In the genomic region with DNA sequence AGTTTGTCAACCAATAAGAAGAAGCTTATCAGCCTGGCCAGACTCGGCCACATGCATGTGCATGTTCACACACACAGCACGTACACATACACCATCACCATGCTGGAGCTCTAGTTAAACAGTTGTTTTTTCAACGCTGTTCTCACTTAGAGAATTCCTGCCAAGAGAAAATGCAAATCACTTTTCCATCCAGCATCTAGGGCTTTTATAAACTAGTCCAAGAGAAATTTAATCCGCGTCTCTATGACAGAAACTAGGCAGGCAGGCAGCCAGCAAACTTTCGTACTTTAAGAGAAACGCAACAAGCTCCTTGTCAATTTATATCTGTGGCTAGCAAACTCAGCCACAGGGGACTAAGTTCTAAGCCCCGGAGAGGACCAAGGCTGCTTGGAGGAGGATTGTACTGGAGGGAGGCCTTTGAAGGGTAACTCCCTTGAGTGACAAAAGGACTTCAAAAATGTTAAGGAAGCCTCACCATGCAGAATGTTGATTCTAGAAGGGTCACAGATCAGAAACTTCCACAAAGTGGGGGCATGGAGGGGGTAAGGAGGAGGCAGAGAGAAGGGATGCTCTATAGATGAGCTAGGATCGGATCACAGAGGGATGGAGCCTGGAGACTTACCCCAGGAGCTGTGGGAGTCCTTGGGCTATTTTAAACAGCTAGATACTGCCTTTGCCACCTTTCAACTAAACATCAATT, we compare ENCODE assay signal across 10 mouse cellular contexts. TPM values are rescaled to one million over a fixed set of nuclear protein-coding genes. Genes with fewer than 3 reads are reported as not detected.
DNase-seq lines count a peak whose midpoint lies in the region; ATAC-seq and TF ChIP-seq lines count a peak whose summit lies in the region.
"Had no signal": no experiment of that assay in that cellular context is flagged by ENCODE, and none has a peak within 500 bp of the region (broad histone marks: within the 10 kb centered on the region; RNA-seq: fewer than 3 reads in every experiment).

No protein-coding gene starts in this region.

- H3K4me2 ChIP-seq in limb, embryonic 13.5 days (replicated peaks): no peak overlapping the region
- no peak overlapping the region for H3K4me2 ChIP-seq in forebrain, postnatal 0 days (ENCODE audit: low read depth)
- no peak overlapping the region for H3K4me2 ChIP-seq in limb, embryonic 15.5 days
- H3K4me2 ChIP-seq: midbrain, embryonic 12.5 days had no signal

- H3K27ac ChIP-seq in limb, embryonic 13.5 days: peak overlapping the region; percentile 56; the same call in 1 of the 2 replicates
- no peak overlapping the region for H3K27ac ChIP-seq in limb, embryonic 10.5 days
- H3K27ac ChIP-seq in forebrain, postnatal 0 days (ENCODE audit: low read depth, low read length): no peak overlapping the region
- peak overlapping the region; percentile 67 for H3K27ac ChIP-seq in limb, embryonic 15.5 days
- no peak overlapping the region for H3K27ac ChIP-seq in thymus, adult 2 months (ENCODE audit: control insufficient read depth, insufficient read depth, low read length)
- H3K27ac ChIP-seq: midbrain, embryonic 12.5 days had no signal

- peak; percentile 88 for ATAC-seq in frontal cortex, adult (ENCODE audit: low TSS enrichment)
- ATAC-seq in limb, embryonic 13.5 days (ENCODE audit: low FRiP score, low read depth): peak; percentile 63; the same call in 1 of the 2 replicates
- peak; percentile 91 for ATAC-seq in forebrain, postnatal 0 days
- ATAC-seq in limb, embryonic 15.5 days (ENCODE audit: insufficient number of reproducible peaks, low FRiP score, low TSS enrichment, low read depth): peak; percentile 48

- no peak overlapping the region for H3K4me3 ChIP-seq in limb, embryonic 13.5 days
- no peak overlapping the region for H3K4me3 ChIP-seq in limb, embryonic 10.5 days
- no peak overlapping the region for H3K4me3 ChIP-seq in forebrain, postnatal 0 days (ENCODE audit: low read depth, low read length)
- H3K4me3 ChIP-seq in limb, embryonic 15.5 days: no peak overlapping the region
- no peak overlapping the region for H3K4me3 ChIP-seq in thymus, adult 2 months (ENCODE audit: control insufficient read depth, insufficient read depth, low read length)
- H3K4me3 ChIP-seq: midbrain, embryonic 12.5 days had no signal

- peaks cover 14% of the 10 kb centered on the region for H3K4me1 ChIP-seq in limb, embryonic 13.5 days
- no peaks in the 10 kb centered on the region for H3K4me1 ChIP-seq in limb, embryonic 10.5 days
- no peaks in the 10 kb centered on the region for H3K4me1 ChIP-seq in forebrain, postnatal 0 days (ENCODE audit: insufficient read depth)
- H3K4me1 ChIP-seq in limb, embryonic 15.5 days: peaks cover 12% of the 10 kb centered on the region
- no peaks in the 10 kb centered on the region for H3K4me1 ChIP-seq in thymus, adult 2 months (replicated peaks; ENCODE audit: control insufficient read depth, insufficient read depth, low read length)
- H3K4me1 ChIP-seq: midbrain, embryonic 12.5 days had no signal

- DNase-seq in frontal cortex, postnatal 25 days (ENCODE audit: low spot score in 2 of 2): no peak
- DNase-seq in limb, embryonic 10.5 days (ENCODE audit: low spot score): no peak
- DNase-seq in forebrain, postnatal 0 days: peak; percentile 84
- no peak for DNase-seq in thymus, postnatal 25 days
- no peak for DNase-seq in thymus, adult 2 months
- DNase-seq: cerebellum, adult 11-12 months had no signal

- no peaks in the 10 kb centered on the region for H3K36me3 ChIP-seq in limb, embryonic 13.5 days
- H3K36me3 ChIP-seq in limb, embryonic 10.5 days: no peaks in the 10 kb centered on the region
- no peaks in the 10 kb centered on the region for H3K36me3 ChIP-seq in forebrain, postnatal 0 days (ENCODE audit: insufficient read depth)
- no peaks in the 10 kb centered on the region for H3K36me3 ChIP-seq in limb, embryonic 15.5 days
- no peaks in the 10 kb centered on the region for H3K36me3 ChIP-seq in thymus, adult 2 months (ENCODE audit: control insufficient read depth, insufficient read depth, low read length)
- H3K36me3 ChIP-seq: midbrain, embryonic 12.5 days had no signal

- H3K9ac ChIP-seq in limb, embryonic 13.5 days: no peak overlapping the region; the same call in 1 of the 2 replicates
- no peak overlapping the region for H3K9ac ChIP-seq in forebrain, postnatal 0 days
- H3K9ac ChIP-seq in limb, embryonic 15.5 days: no peak overlapping the region
- H3K9ac ChIP-seq: midbrain, embryonic 12.5 days had no signal

- no peaks in the 10 kb centered on the region for H3K27me3 ChIP-seq in limb, embryonic 13.5 days
- no peaks in the 10 kb centered on the region for H3K27me3 ChIP-seq in limb, embryonic 10.5 days (ENCODE audit: low read depth, poor library complexity, severe bottlenecking)
- no peaks in the 10 kb centered on the region for H3K27me3 ChIP-seq in forebrain, postnatal 0 days (ENCODE audit: insufficient read depth, low read length)
- no peaks in the 10 kb centered on the region for H3K27me3 ChIP-seq in limb, embryonic 15.5 days
- H3K27me3 ChIP-seq in thymus, adult 2 months (ENCODE audit: control insufficient read depth, insufficient read depth, low read length): no peaks in the 10 kb centered on the region
- H3K27me3 ChIP-seq: midbrain, embryonic 12.5 days had no signal

- TF ChIP-seq POLR2A in thymus, adult 2 months (IDR thresholded peaks at IDR 0.05; ENCODE audit: control insufficient read depth, extremely low read depth, insufficient read depth, low read length, poor library complexity): no peak

- 56% methylated on average over 9 of the region's 9 CpGs for WGBS in limb, embryonic 13.5 days
- WGBS in limb, embryonic 10.5 days: 83% methylated on average over 9 of the region's 9 CpGs
- WGBS in forebrain, postnatal 0 days: 27% methylated on average over 9 of the region's 9 CpGs
- 36% methylated on average over 9 of the region's 9 CpGs for WGBS in limb, embryonic 15.5 days
- WGBS in thymus, adult 2 months: 86% methylated on average over 9 of the region's 9 CpGs

- H3K9me3 ChIP-seq in limb, embryonic 13.5 days: no peaks in the 10 kb centered on the region
- H3K9me3 ChIP-seq in limb, embryonic 10.5 days (replicated peaks): no peaks in the 10 kb centered on the region
- no peaks in the 10 kb centered on the region for H3K9me3 ChIP-seq in forebrain, postnatal 0 days (ENCODE audit: low read length)
- H3K9me3 ChIP-seq in limb, embryonic 15.5 days: no peaks in the 10 kb centered on the region
- H3K9me3 ChIP-seq: midbrain, embryonic 12.5 days had no signal

- TF ChIP-seq CTCF in forebrain, postnatal 0 days (IDR thresholded peaks at IDR 0.05; ENCODE audit: low read depth): no peak
- TF ChIP-seq CTCF in thymus, adult 2 months (IDR thresholded peaks at IDR 0.05; ENCODE audit: borderline replicate concordance, control insufficient read depth, extremely low read depth, insufficient read depth, low read length, poor library complexity): no peak

RNA-seq across cellular contexts. Expression of a gene that starts 29.2 kb away (rescaled TPM):
- polyA plus RNA-seq in limb, embryonic 13.5 days (2015; fragmentation: Nextera tagmentation; extraction: Ambion mirVana): 15.1 and 16.5 TPM in 2 replicates
- polyA plus RNA-seq in limb, embryonic 10.5 days (2016; fragmentation: Nextera tagmentation; extraction: Ambion mirVana): 3.9 and 6.4 TPM in 2 replicates
- 3.1 and 3.8 TPM in 2 replicates for total RNA-seq in forebrain, postnatal 0 days (2014; rRNA removed)
- polyA plus RNA-seq in forebrain, postnatal 0 days (2015; fragmentation: Nextera tagmentation; extraction: Ambion mirVana): 1.3 and 1.5 TPM in 2 replicates
- 11.1 and 12.3 TPM in 2 replicates for polyA plus RNA-seq in limb, embryonic 15.5 days (2015; fragmentation: Nextera tagmentation; extraction: Ambion mirVana)
- polyA plus RNA-seq in thymus, adult 2 months (2012; rRNA removed): 2.4 and 2.9 TPM in 2 replicates

RNA-seq across cellular contexts. Expression of a gene that starts 29.3 kb away (rescaled TPM):
- polyA plus RNA-seq in limb, embryonic 13.5 days (2015; fragmentation: Nextera tagmentation; extraction: Ambion mirVana): 21.2 and 22.9 TPM in 2 replicates
- polyA plus RNA-seq in limb, embryonic 10.5 days (2016; fragmentation: Nextera tagmentation; extraction: Ambion mirVana): 14.5 and 16.1 TPM in 2 replicates
- total RNA-seq in forebrain, postnatal 0 days (2014; rRNA removed): 19.2 and 23.2 TPM in 2 replicates
- polyA plus RNA-seq in forebrain, postnatal 0 days (2015; fragmentation: Nextera tagmentation; extraction: Ambion mirVana): 20.0 and 27.9 TPM in 2 replicates
- 19.4 and 20.8 TPM in 2 replicates for polyA plus RNA-seq in limb, embryonic 15.5 days (2015; fragmentation: Nextera tagmentation; extraction: Ambion mirVana)
- polyA plus RNA-seq in thymus, adult 2 months (2012; rRNA removed): 47.6 and 75.4 TPM in 2 replicates

Comparison
In these comparisons a context has a peak if more than half of its experiments do, and no peak if none do; other contexts are left out.
1. H3K27ac ChIP-seq: peak in limb, embryonic 13.5 days (single experiment) and limb, embryonic 15.5 days (single experiment); none in limb, embryonic 10.5 days (single experiment), forebrain, postnatal 0 days (single experiment) and thymus, adult 2 months (single experiment).
2. Peak in every context shown above with its lines, with median percentiles within 50 percentile points of each other: ATAC-seq.